Mouse (Mus musculus): Measurements from ENCODE around the gene Pjvk.

The Pjvk gene

GRCm38 (mm10) chr2:76667200-76667599, 18.9 kb downstream of the Pjvk start:
- no peak for DNase-seq (ENCODE audit: low spot score in 2 of 2)

GRCm38 (mm10) chr2:76671641-76672040, 23.4 kb downstream of the Pjvk start:
- no peak for DNase-seq (ENCODE audit: low spot score in 2 of 2)

- no peak for DNase-seq (ENCODE audit: low spot score in 2 of 2)
Observed at GRCm38 (mm10) chr2:76672134-76672745, 24.0 kb downstream of the Pjvk start.

DNA sequence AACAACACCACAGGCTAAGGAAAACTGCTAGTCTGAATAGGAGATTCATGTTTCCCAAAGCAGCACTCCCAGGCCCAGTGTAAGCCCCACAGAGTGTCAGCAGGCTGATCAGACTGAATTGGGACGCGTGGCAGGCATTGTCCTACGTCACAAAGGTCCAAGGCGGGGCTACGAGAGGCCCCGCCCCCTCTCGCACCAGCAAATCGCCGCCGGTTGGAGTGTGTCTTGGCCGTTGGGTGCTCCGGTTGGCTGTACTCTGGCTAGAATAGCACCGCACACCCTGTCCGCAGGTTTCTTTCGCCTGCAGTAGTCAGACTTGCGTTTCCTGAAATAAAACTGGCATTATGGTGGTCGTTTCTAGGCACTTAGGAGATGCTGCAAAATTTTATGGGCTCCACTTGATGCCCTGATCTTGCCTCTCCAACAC, 24.7 kb downstream of the Pjvk start, which contains the start of gene Fkbp7:
Fkbp7 (minus strand) TSS at position 151 of the 427 bp plus-strand sequence.
- peak; percentile 83 for DNase-seq (ENCODE audit: low spot score in 2 of 2)

DNA sequence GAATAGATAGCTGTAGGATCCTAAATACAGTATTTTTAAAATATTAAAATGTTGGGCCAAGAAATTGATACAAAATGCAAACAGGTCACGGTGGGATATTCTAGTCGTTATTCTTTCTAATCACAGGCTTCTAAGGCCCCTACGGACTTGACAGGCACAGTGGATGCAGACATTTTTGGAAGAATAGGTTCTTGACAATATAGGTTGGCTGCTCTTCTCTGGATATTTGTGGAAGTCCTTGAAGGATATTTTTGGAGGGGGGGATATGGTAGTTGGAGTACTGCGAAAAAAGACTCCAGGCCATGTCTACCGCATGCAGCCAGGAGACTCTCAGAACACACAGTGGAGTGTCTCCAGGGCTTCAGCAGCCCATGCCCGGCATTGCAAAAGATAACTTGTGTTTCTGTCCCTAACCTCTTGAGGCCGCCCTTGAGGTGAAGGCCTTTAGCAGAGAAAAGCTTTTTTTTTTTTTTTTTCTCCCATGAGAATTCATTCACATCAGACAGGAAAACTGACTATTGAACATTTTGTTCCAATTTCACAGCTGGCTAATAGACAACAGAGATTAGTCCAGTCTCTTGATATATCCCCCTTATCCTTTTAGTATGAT, 25.3 kb downstream of the Pjvk start:
- no peak for DNase-seq (ENCODE audit: low spot score in 2 of 2)

GRCm38 (mm10) chr2:76674725-76675427, 26.6 kb downstream of the Pjvk start, which contains the start of gene Plekha3:
Plekha3 (plus strand) TSS chr2:76675281.
- DNase-seq (ENCODE audit: low spot score in 2 of 2), result peak; percentile 70 to 79

DNA sequence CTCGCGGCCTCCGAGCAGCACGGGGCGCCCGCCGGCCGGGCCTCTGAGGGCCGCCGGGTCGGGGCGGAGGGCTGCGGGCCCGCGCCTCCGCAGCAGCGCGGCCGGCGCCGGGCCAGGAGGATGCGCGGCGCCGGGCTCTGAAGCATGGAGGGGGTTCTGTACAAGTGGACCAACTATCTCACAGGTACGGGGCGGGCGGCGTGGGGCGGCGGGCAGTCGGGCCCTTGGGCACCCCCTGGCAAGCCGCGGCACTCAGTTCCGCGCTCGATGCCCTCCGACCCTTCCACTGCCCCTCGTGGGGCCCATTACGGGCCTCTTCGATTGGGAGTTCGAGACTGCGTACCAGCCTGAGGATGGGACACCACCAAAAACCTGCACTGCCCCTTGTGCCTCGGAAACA, 27.2 kb downstream of the Pjvk start:
- no peak for DNase-seq (ENCODE audit: low spot score in 2 of 2)

DNA sequence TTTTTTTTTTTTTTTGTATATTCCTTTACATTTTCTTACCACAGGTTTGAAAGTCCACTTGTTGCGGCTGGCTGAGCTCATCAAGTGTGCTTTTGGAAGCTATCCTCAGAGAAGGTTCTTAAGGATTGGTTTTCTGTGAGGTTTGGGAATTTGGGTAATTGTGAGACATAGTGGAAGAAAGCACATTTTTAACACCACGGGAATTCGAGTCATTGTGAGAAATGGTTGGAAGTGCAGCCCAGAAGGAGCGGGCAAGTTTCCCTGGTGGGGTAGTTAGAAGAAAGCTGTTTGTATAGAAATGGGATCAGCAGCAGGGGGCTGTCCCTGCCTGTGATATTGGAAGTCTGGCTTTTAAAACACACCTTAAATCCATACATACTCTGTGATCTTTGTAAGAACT, 27.7 kb downstream of the Pjvk start:
- no peak for DNase-seq (ENCODE audit: low spot score in 2 of 2)

DNA sequence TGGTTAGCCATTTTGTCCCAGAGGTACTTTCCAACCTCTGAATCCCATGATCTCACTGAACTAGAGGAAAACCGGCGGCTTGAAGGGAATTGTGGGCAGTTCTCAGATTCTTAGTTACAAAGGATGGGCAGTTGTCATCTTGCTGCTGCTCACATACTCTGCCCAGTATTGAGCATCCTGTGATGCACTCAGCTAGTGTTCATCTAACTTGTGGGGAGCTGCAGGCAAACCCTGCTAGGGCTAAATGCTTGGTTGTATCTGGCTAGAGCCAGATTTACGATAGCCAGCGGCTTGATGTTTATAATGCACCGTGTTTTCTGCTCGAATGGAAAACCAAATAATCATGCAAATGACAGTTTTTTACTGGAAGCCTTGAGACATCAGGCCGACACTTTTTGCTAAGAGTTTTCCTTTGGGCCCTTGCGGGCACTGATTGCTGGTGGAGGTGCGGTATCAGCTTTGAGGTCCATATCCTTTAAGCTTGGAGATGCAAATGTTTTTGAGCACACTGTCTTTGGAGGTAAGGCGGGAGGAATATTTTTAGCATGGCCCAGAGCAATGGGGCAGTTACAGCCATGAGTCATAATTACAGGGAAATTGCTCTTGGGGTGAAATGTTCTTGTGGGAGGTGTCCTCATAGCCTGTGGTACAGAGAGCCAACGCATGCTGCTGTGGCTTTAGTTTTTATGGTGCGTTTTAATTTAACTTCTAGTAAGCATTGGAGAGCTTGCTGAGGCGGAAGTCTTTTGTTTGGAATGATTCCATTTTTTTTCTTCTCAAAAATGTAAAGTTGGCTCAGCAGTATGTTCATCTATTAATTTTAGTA, 28.3 kb downstream of the Pjvk start:
- DNase-seq (ENCODE audit: low spot score in 2 of 2), result no peak

- no peak for DNase-seq (ENCODE audit: low spot score in 2 of 2)
Observed at GRCm38 (mm10) chr2:76682301-76682700, 34.0 kb downstream of the Pjvk start.

DNA sequence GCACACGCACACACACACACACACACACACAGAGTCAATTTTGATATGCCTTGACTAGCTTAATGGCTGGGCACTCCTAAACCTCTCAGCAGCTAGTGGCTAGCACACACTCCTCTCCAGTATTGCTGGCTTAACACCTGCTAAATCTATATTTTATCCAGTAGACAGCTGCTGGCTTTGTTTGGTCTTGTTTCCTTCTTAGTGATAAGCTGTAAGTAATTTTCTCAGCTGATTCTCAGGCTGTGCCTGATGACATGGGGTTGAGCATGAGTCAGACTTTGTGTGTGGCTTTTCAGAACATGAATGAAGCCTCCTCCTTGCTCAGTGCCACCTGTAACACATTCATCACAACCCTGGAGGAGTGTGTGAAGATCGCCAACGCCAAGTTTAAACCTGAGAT, 38.7 kb downstream of the Pjvk start:
- DNase-seq (ENCODE audit: low spot score in 2 of 2), result no peak

GRCm38 (mm10) chr2:76687608-76688007, 39.3 kb downstream of the Pjvk start:
- no peak for DNase-seq (ENCODE audit: low spot score in 2 of 2)

DNA sequence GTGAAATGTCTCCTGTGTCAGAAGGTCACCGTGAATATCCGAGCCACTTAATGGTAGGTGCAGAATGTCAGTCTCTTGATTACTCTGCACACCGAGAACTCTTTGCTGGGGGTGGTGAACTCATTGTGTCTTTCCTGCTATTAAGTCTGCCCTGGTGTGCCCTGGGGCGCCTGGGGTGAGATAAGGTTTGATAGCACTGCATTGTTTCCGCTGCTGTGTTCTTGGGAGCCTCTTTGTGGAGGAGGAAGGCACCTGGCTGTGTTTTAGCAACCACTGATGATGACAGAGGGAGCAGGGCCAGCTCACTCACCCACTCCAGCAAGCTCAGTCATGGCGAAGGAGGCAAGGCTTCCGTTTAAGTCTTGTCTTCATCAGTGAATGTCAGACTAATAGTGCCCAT, 39.9 kb downstream of the Pjvk start:
- no peak for DNase-seq (ENCODE audit: low spot score in 2 of 2)

GRCm38 (mm10) chr2:76690436-76691204, 42.3 kb downstream of the Pjvk start:
- no peak for DNase-seq (ENCODE audit: low spot score in 2 of 2)

DNA sequence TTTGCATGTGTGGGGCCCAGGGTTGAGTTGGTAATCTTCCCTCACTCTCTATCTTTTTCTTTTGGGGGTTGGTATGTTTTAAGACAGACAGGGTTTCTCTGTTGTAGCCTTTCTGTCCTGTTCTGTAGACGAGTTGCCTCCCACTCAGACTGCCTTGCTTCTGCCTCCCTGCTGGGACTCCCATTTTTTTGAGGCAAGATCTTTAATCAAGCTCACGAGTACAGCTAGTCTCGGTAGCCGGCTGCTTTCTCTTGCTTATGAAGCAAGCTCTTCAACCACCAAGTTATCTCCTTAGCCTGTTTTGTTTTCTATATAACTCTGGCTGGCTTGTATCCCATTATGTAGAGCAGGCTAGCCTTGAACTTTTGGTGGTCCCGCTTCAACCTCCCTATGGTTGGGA, 45.5 kb downstream of the Pjvk start:
- DNase-seq (ENCODE audit: low spot score in 2 of 2), result no peak

- no peak for DNase-seq (ENCODE audit: low spot score in 2 of 2)
Observed at GRCm38 (mm10) chr2:76695290-76695689, 47.0 kb downstream of the Pjvk start.

GRCm38 (mm10) chr2:76702188-76702587, 53.9 kb downstream of the Pjvk start:
- DNase-seq (ENCODE audit: low spot score in 2 of 2), result no peak

- DNase-seq (ENCODE audit: low spot score in 2 of 2), result no peak
Observed at GRCm38 (mm10) chr2:76702751-76703150, 54.5 kb downstream of the Pjvk start.

GRCm38 (mm10) chr2:76705655-76706054, 57.4 kb downstream of the Pjvk start:
- no peak for DNase-seq (ENCODE audit: low spot score in 2 of 2)

Data from frontal cortex, postnatal 14 days (tissue).